Mouse (Mus musculus): Measurements from ENCODE around the gene Trpc3.

DNA sequence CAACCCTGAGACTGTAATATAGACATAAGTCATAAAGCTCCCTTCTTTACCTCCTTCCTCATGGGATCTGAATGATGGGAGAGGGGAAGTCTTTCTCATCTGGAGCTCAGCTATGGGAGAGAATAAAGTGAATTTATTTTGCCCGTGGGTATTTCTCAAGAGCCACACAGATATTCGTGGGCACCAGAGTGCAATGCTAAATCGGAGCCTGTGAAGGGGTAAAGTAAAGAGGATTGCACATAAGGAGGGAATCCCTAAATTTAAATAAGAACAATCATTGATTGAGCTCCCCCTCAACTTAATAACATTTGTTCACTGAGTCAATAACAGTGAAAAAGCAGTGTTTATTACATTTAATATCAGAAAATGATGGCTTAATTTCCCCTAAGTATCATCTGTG lies 19.6 kb upstream of the Trpc3 start:
- TF ChIP-seq CTCF (conservative IDR thresholded peaks at IDR 0.05; ENCODE audit: low read length) (no peak), NANOG (IDR thresholded peaks at IDR 0.05; ENCODE audit: borderline replicate concordance, low read length) (no peak), POU5F1 (IDR thresholded peaks at IDR 0.05; ENCODE audit: borderline replicate concordance, low read length) (no peak)
